Mouse (Mus musculus) layer of hippocampus, adult 18-20 months (tissue): ENCODE measurements around the gene Adh6a. TPM values are rescaled to one million over a fixed set of nuclear protein-coding genes. Genes with fewer than 3 reads are reported as not detected.

Experiments used
- total RNA-seq, 2 experiments: library from RNA; stranded (reverse); gene quantifications; 2 replicates each; pipeline ENCODE4 v1.2.3; 2021

Adh6a gene
- total RNA-seq, 2 experiments from 2014 or later: not detected

Other genes starting within 250 kb of the Adh6a start
- 1 to 10 TPM; 1.3 to 1.8 TPM for gene 1110002E22Rik, start 248.2 kb upstream of the Adh6a start, total RNA-seq
- not detected for gene Gm5105, start 245.9 kb upstream of the Adh6a start, total RNA-seq
- gene Trmt10a, start 169.8 kb upstream of the Adh6a start, total RNA-seq: 1 to 10 TPM; 4.6 to 5.1 TPM
- gene Mttp, start 168.3 kb upstream of the Adh6a start, total RNA-seq: 1 to 10 TPM; 6.8 to 7.1 TPM
- not detected for gene 4930579F01Rik, start 119.5 kb upstream of the Adh6a start, total RNA-seq
- under 1 TPM in 1 of 2 experiments, not detected in 1; 0.10 TPM for gene Adh7, start 95.5 kb upstream of the Adh6a start, total RNA-seq
- gene Adh1, start 52.3 kb upstream of the Adh6a start, total RNA-seq: under 1 TPM; 0.53 to 0.74 TPM
- under 1 TPM in 1 of 2 experiments, not detected in 1; 0.17 TPM for gene Adh6b, start 28.5 kb downstream of the Adh6a start, total RNA-seq
- not detected for gene Adh4, start 102.2 kb downstream of the Adh6a start, total RNA-seq
- 10 to 100 TPM; 64.0 to 72.6 TPM for gene Adh5, start 129.8 kb downstream of the Adh6a start, total RNA-seq
- 10 to 100 TPM; 43.8 to 45.0 TPM for gene Metap1, start 176.2 kb downstream of the Adh6a start, total RNA-seq
- 100 to 1,000 TPM; 191 to 202 TPM for gene Eif4e, start 212.9 kb downstream of the Adh6a start, total RNA-seq